Mouse (Mus musculus): Measurements from ENCODE around the gene Gm20388.

- TF ChIP-seq POLR2A (IDR thresholded peaks at IDR 0.05; ENCODE audit: low read depth, low read length) (no peak), CTCF (conservative IDR thresholded peaks at IDR 0.05; ENCODE audit: insufficient read depth, insufficient read length, low read depth, low read length) (no peak)
These were observed 68.2 kb downstream of the Gm20388 start for GRCm38 (mm10) chr8:119978770-119979381.

Measured in kidney, adult 2 months (tissue).